Mouse (Mus musculus) heart, postnatal 36 days (tissue): Measurements from ENCODE around the gene Nat10. TPM values are rescaled to one million over a fixed set of nuclear protein-coding genes. Genes with fewer than 3 reads are reported as not detected.

Source experiments
- DNase-seq, 2 experiments: peaks; one replicate each; pipeline ENCODE4 v3.0.0; 2021 to 2022
- intact Hi-C: fragments of 180-260 bp; cut with DNase I; formaldehyde crosslinking; loops from one replicate; pipeline ENCODE4 v1.15.1; 2025
- total RNA-seq, 2 experiments: library from RNA; stranded (reverse); gene quantifications; 2 replicates each; pipeline ENCODE4 v1.2.3; 2021

Nat10 gene
- total RNA-seq, 2 experiments from 2014 or later, result 13.3 to 16.2 TPM

GRCm38 (mm10) chr2:103673609-103674008, 87.5 kb downstream of the Nat10 start:
- intact Hi-C loops, result loop anchor here (5.0 kb wide), 1 partner anchor 44 kb away; no protein-coding TSS in a partner anchor
- no peak for DNase-seq

- intact Hi-C loops, result loop anchor here (5.0 kb wide), 1 partner anchor 45 kb away; no protein-coding TSS in a partner anchor
- no peak for DNase-seq
Measured at GRCm38 (mm10) chr2:103672573-103673119, 88.4 kb downstream of the Nat10 start.

Other genes with a start within 250 kb of the Nat10 start
- gene Abtb2, start 195.0 kb downstream of the Nat10 start, total RNA-seq, result 10 to 100 TPM; 21.9 to 24.4 TPM
- gene Caprin1, start 36.4 kb upstream of the Nat10 start, total RNA-seq, result 100 to 1,000 TPM; 186 to 200 TPM
- gene Lmo2, start 196.7 kb upstream of the Nat10 start, total RNA-seq, result 10 to 100 TPM; 21.1 to 25.3 TPM